Mouse (Mus musculus) heart, adult 2 months (tissue): ENCODE data around the gene Lsr.

Experiments used
- CTCF ChIP-seq: fragments of 200-600 bp; IDR thresholded peaks from 2 replicates; pipeline ENCODE4 v1.8.1; 2022; ENCODE audit warnings: antibody characterized with exemption, mild to moderate bottlenecking, moderate library complexity
- EP300 ChIP-seq: fragments of 200-500 bp; IDR thresholded peaks from 2 replicates; pipeline ENCODE4 v1.6.1; 2011; ENCODE audit warnings: low read depth, low read length, control low read depth; ENCODE audit not compliant: insufficient read depth
- POLR2A ChIP-seq: fragments of 200-500 bp; IDR thresholded peaks from 2 replicates; pipeline ENCODE4 v1.6.1; 2011; ENCODE audit warnings: mild to moderate bottlenecking, low read depth, low read length, control low read depth; ENCODE audit not compliant: insufficient read depth

DNA sequence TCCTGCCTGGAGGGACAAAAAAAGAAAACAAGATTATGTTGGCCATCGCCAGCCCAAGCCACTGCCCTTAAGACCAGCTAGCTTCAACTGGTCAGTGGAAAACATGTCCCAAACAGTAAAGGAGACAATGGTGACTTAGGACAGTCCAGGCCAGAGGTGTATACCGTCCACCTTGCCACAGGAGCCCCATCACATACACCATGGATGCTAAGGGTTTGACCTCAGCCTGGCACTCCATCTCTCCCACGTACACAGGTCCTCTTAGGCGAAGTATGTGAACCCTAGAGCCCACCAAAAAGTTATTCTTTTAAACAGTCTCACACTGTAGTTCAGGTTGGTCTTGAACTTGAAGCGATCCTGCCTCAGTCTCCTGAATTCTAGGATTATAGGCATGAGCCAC, 10.4 kb downstream of the Lsr start:
- TF ChIP-seq POLR2A (no peak; the same call in 1 of the 2 replicates), CTCF (no peak), EP300 (no peak)
